Mouse (Mus musculus) myocyte (in vitro differentiated cells): ENCODE measurements around the gene Nabp2. TPM values are rescaled to one million over a fixed set of nuclear protein-coding genes. Genes with fewer than 3 reads are reported as not detected.

Source experiments
- H3K27me3 ChIP-seq: one replicate; pipeline ENCODE4 v1.6.1; 2011; ENCODE audit not compliant: control insufficient read depth, insufficient read depth, insufficient read length
- H3K36me3 ChIP-seq: one replicate; pipeline ENCODE4 v1.6.1; 2011; ENCODE audit not compliant: control insufficient read depth, insufficient read depth
- H3K4me2 ChIP-seq: one replicate; pipeline ENCODE4 v1.6.1; 2011; ENCODE audit warnings: low read depth, control low read depth
- H3K4me3 ChIP-seq: one replicate; pipeline ENCODE4 v1.5.1; 2011; ENCODE audit warnings: mild to moderate bottlenecking, control low read depth, moderate library complexity
- H3K79me2 ChIP-seq: one replicate; pipeline ENCODE4 v1.6.1; 2011; ENCODE audit not compliant: control insufficient read depth, insufficient read depth
- H3ac ChIP-seq: one replicate; pipeline ENCODE4 v1.6.1; 2011; ENCODE audit not compliant: control insufficient read depth, insufficient read length
- CEBPB ChIP-seq: IDR thresholded peaks from 2 replicates; pipeline ENCODE4 v1.6.1; 2011; ENCODE audit warnings: mild to moderate bottlenecking, moderate library complexity; ENCODE audit not compliant: poor library complexity, insufficient read depth, severe bottlenecking
- E2F4 ChIP-seq: IDR thresholded peaks from one replicate; pipeline ENCODE4 v1.6.1; 2011; ENCODE audit warnings: mild to moderate bottlenecking, control low read depth, moderate library complexity; ENCODE audit not compliant: insufficient read depth
- MAX ChIP-seq: IDR thresholded peaks from one replicate; pipeline ENCODE4 v1.6.1; 2011; ENCODE audit warnings: low read depth, mild to moderate bottlenecking, control low read depth
- MYOD1 ChIP-seq, 3 experiments: IDR thresholded peaks; one replicate each; pipeline ENCODE4 v1.6.1; 2011; ENCODE audit warnings: control low read depth in 2 of 3, low read depth in 2 of 3, mild to moderate bottlenecking in 2 of 3, moderate library complexity in 1 of 3; ENCODE audit not compliant: insufficient read length in 2 of 3, control insufficient read depth in 1 of 3
- MYOG ChIP-seq, 3 experiments: IDR thresholded peaks; one replicate each; pipeline ENCODE4 v1.6.1; 2011; ENCODE audit warnings: control low read depth in 2 of 3, low read depth in 2 of 3, mild to moderate bottlenecking in 2 of 3; ENCODE audit not compliant: insufficient read length in 2 of 3, control insufficient read depth in 1 of 3, insufficient read depth in 1 of 3
- POLR2A ChIP-seq: IDR thresholded peaks from one replicate; pipeline ENCODE4 v1.6.1; 2011; ENCODE audit warnings: low read depth, mild to moderate bottlenecking, control low read depth, moderate library complexity; ENCODE audit not compliant: insufficient read length
- POLR2AphosphoS2 ChIP-seq: IDR thresholded peaks from one replicate; pipeline ENCODE4 v1.6.1; 2011; ENCODE audit warnings: low read depth, control low read depth; ENCODE audit not compliant: insufficient read length
- REST ChIP-seq: IDR thresholded peaks from one replicate; pipeline ENCODE4 v1.6.1; 2011; ENCODE audit warnings: mild to moderate bottlenecking, control low read depth, moderate library complexity; ENCODE audit not compliant: insufficient read depth, insufficient read length
- SRF ChIP-seq: IDR thresholded peaks from one replicate; pipeline ENCODE4 v1.6.1; 2011; ENCODE audit warnings: low read depth; ENCODE audit not compliant: control insufficient read depth, insufficient read length
- TCF12 ChIP-seq: IDR thresholded peaks from one replicate; pipeline ENCODE4 v1.6.1; 2011; ENCODE audit warnings: mild to moderate bottlenecking, control low read depth; ENCODE audit not compliant: poor library complexity, insufficient read depth, severe bottlenecking
- TCF3 ChIP-seq: IDR thresholded peaks from one replicate; pipeline ENCODE4 v1.6.1; 2011; ENCODE audit warnings: low read depth, control low read depth; ENCODE audit not compliant: insufficient read length
- USF1 ChIP-seq: IDR thresholded peaks from one replicate; pipeline ENCODE4 v1.6.1; 2011; ENCODE audit warnings: low read depth, mild to moderate bottlenecking, control low read depth, moderate library complexity
- polyA plus RNA-seq: library from polyadenylated mRNA; unstranded; fragments of >200 nt; fragmentation: generic; extraction: Trizol; gene quantifications from one replicate; pipeline ENCODE4 v1.2.1, GENCODE M21; 2012; ENCODE audit warnings: missing spikeins

Gene Nabp2
- polyA plus RNA-seq, 1 experiment: 115 TPM

GRCm38 (mm10) chr10:128424604-128425003, 13.3 kb upstream of the Nabp2 start:
- peaks cover 4% of the 10 kb centered on the region for H3K79me2 ChIP-seq
- TF ChIP-seq MAX: no peak
- no peak for TF ChIP-seq E2F4
- no peak for TF ChIP-seq MYOD1 (IDR thresholded peaks at IDR 0.05; ENCODE audit: control insufficient read depth in 1 of 3, insufficient read length in 2 of 3, low read depth in 2 of 3)
- TF ChIP-seq CEBPB: no peak
- TF ChIP-seq MYOG (IDR thresholded peaks at IDR 0.05; ENCODE audit: control insufficient read depth in 1 of 3, insufficient read depth in 1 of 3, insufficient read length in 2 of 3, low read depth in 2 of 3): no peak
- TF ChIP-seq TCF3: no peak
- TF ChIP-seq SRF: no peak
- TF ChIP-seq REST: no peak
- TF ChIP-seq POLR2A: no peak
- TF ChIP-seq USF1: no peak
- no peak for TF ChIP-seq POLR2AphosphoS2
- no peak for TF ChIP-seq TCF12
- no peak overlapping the region for H3K4me2 ChIP-seq
- no peak overlapping the region for H3ac ChIP-seq
- H3K36me3 ChIP-seq: peaks cover 11% of the 10 kb centered on the region
- no peak overlapping the region for H3K4me3 ChIP-seq
- H3K27me3 ChIP-seq: no peaks in the 10 kb centered on the region

GRCm38 (mm10) chr10:128422426-128422825, 11.1 kb upstream of the Nabp2 start:
- Histone ChIP-seq H3K79me2 (peaks cover 4% of the 10 kb centered on the region), H3K27me3 (no peaks in the 10 kb centered on the region), H3K36me3 (peaks cover 14% of the 10 kb centered on the region), H3ac (no peak overlapping the region), H3K4me2 (no peak overlapping the region), H3K4me3 (no peak overlapping the region)
- TF ChIP-seq USF1 (no peak), REST (no peak), POLR2AphosphoS2 (no peak), E2F4 (no peak), POLR2A (no peak), MYOD1 (IDR thresholded peaks at IDR 0.05; ENCODE audit: control insufficient read depth in 1 of 3, insufficient read length in 2 of 3, low read depth in 2 of 3) (no peak), TCF12 (no peak), CEBPB (no peak), SRF (no peak), TCF3 (no peak), MAX (no peak), MYOG (IDR thresholded peaks at IDR 0.05; ENCODE audit: control insufficient read depth in 1 of 3, insufficient read depth in 1 of 3, insufficient read length in 2 of 3, low read depth in 2 of 3) (no peak)

DNA sequence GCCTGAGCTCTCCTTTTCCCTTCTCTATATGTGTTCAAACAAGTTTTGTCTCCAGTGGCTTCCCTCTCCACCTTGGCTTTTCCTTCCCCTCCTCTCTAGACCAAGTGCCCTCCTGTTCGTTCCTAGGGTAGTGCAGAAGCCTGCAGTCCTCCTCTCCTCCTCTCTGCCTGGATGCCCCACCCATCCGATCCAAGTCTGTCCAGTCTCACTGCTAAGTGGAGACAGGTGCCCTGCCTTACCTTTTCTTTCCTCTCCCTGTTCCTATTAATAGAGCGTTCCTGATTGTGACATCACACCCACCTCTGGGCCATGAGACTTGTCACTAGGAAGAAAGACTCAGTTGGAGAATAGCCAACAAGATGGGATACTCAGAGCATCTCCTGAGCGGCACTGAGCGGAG, 3.6 kb upstream of the Nabp2 start:
- Histone ChIP-seq H3K36me3 (peaks cover 26% of the 10 kb centered on the region), H3K27me3 (no peaks in the 10 kb centered on the region), H3K4me2 (no peak overlapping the region), H3K79me2 (peaks cover 39% of the 10 kb centered on the region), H3K4me3 (no peak overlapping the region), H3ac (no peak overlapping the region)
- TF ChIP-seq USF1: no peak
- no peak for TF ChIP-seq MYOG (IDR thresholded peaks at IDR 0.05; ENCODE audit: control insufficient read depth in 1 of 3, insufficient read depth in 1 of 3, insufficient read length in 2 of 3, low read depth in 2 of 3)
- TF ChIP-seq CEBPB: no peak
- TF ChIP-seq MYOD1 (IDR thresholded peaks at IDR 0.05; ENCODE audit: control insufficient read depth in 1 of 3, insufficient read length in 2 of 3, low read depth in 2 of 3): no peak
- no peak for TF ChIP-seq REST
- TF ChIP-seq TCF3: no peak
- TF ChIP-seq E2F4: no peak
- no peak for TF ChIP-seq POLR2AphosphoS2
- no peak for TF ChIP-seq POLR2A
- no peak for TF ChIP-seq TCF12
- no peak for TF ChIP-seq SRF
- no peak for TF ChIP-seq MAX

DNA sequence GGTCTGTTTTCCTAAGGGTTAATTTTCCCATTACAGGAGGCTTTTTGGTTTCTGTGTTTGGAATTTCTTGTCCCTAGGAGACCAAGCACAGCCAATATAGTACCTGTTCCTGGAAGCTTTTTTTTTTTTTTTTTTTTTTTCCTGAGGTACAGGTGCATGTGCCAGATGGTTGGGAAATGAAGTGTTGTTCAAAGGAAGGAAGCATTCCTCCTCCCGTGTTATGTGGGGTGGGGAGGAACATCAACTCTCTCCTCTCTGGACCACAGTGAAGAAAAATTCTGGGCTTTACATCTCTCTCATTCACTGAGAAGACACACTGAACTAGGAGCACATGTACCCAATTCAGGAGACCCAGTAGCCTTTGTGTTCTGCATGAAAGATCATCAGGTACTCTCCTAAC, 1.8 kb upstream of the Nabp2 start:
- Histone ChIP-seq H3ac (no peak overlapping the region), H3K4me2 (peak overlapping the region; percentile 96), H3K36me3 (peaks cover 25% of the 10 kb centered on the region), H3K27me3 (no peaks in the 10 kb centered on the region), H3K79me2 (peaks cover 39% of the 10 kb centered on the region), H3K4me3 (peak overlapping the region; percentile 96)
- no peak for TF ChIP-seq CEBPB

GRCm38 (mm10) chr10:128412558-128412957, 1.3 kb upstream of the Nabp2 start:
- Histone ChIP-seq H3K79me2 (peaks cover 39% of the 10 kb centered on the region), H3K4me2 (peak overlapping the region; percentile 96)
- TF ChIP-seq MYOG (IDR thresholded peaks at IDR 0.05; ENCODE audit: control insufficient read depth in 1 of 3, insufficient read depth in 1 of 3, insufficient read length in 2 of 3, low read depth in 2 of 3): no peak
- no peak for TF ChIP-seq TCF12
- no peak for TF ChIP-seq MAX
- no peak for TF ChIP-seq USF1
- no peak for TF ChIP-seq CEBPB
- no peak for TF ChIP-seq SRF
- TF ChIP-seq E2F4: no peak
- no peak for TF ChIP-seq TCF3
- TF ChIP-seq REST: no peak
- TF ChIP-seq MYOD1 (IDR thresholded peaks at IDR 0.05; ENCODE audit: control insufficient read depth in 1 of 3, insufficient read length in 2 of 3, low read depth in 2 of 3): no peak
- TF ChIP-seq POLR2A: no peak
- no peak for TF ChIP-seq POLR2AphosphoS2

More at GRCm38 (mm10) chr10:128412558-128412957, 1.3 kb upstream of the Nabp2 start:
- H3K4me3 ChIP-seq: peak overlapping the region; percentile 96
- peaks cover 20% of the 10 kb centered on the region for H3K36me3 ChIP-seq
- no peaks in the 10 kb centered on the region for H3K27me3 ChIP-seq
- peak overlapping the region; percentile 64 for H3ac ChIP-seq
